Mouse (Mus musculus) G1E (cell line): Measurements from ENCODE around the gene Bcl2l1. TPM values are rescaled to one million over a fixed set of nuclear protein-coding genes. Genes with fewer than 3 reads are reported as not detected.
A peak's percentile ranks its signal among the peaks of the same experiment; 100 is the strongest.

Experiments used
- ATAC-seq: 2 replicates; pipeline ENCODE4 v1.8.0; 2016; ENCODE audit warnings: mild to moderate bottlenecking; ENCODE audit not compliant: insufficient number of reproducible peaks, poor library complexity, low FRiP score, severe bottlenecking; ENCODE audit errors: extremely low read depth
- DNase-seq: peaks from one replicate; pipeline ENCODE4 v3.0.0; 2012; ENCODE audit warnings: low spot score
- H3K27me3 ChIP-seq: 2 replicates; pipeline ENCODE4 v1.6.1; 2012; ENCODE audit warnings: mild to moderate bottlenecking, low read length, inconsistent platforms; ENCODE audit not compliant: insufficient read depth
- H3K36me3 ChIP-seq: replicated peaks from 2 replicates; pipeline ENCODE3; 2012; ENCODE audit warnings: mild to moderate bottlenecking, inconsistent platforms
- H3K4me1 ChIP-seq: 2 replicates; pipeline ENCODE4 v1.6.1; 2012; ENCODE audit warnings: low read depth, low read length, inconsistent platforms, mixed read lengths; ENCODE audit not compliant: insufficient read depth
- H3K4me3 ChIP-seq: 2 replicates; pipeline ENCODE4 v1.5.1; 2012; ENCODE audit warnings: low read depth, mild to moderate bottlenecking, inconsistent platforms, low read length, moderate library complexity, mixed read lengths
- H3K9me3 ChIP-seq: replicated peaks from 2 replicates; pipeline ENCODE4 v1.6.1; 2012; ENCODE audit warnings: inconsistent platforms
- CTCF ChIP-seq: IDR thresholded peaks from 2 replicates; pipeline ENCODE4 v1.5.1; 2012; ENCODE audit warnings: low read depth, low read length, inconsistent platforms, mixed read lengths
- GATA1 ChIP-seq: IDR thresholded peaks from 2 replicates; pipeline ENCODE4 v1.6.1; 2012; ENCODE audit warnings: borderline replicate concordance, low read length, inconsistent platforms, mixed read lengths
- GATA2 ChIP-seq: IDR thresholded peaks from 2 replicates; pipeline ENCODE4 v1.6.1; 2012; ENCODE audit warnings: low read depth, low read length, inconsistent platforms, borderline replicate concordance
- POLR2AphosphoS5 ChIP-seq: IDR thresholded peaks from 2 replicates; pipeline ENCODE4 v1.6.1; 2012; ENCODE audit warnings: low read depth, low read length, inconsistent platforms; ENCODE audit not compliant: insufficient replicate concordance
- TAL1 ChIP-seq: conservative IDR thresholded peaks from 2 replicates; pipeline ENCODE4 v1.6.1; 2012; ENCODE audit warnings: low read depth, low read length, inconsistent platforms, mixed read lengths
- polyA plus RNA-seq: library from polyadenylated mRNA; stranded (reverse); fragments of >175 nt; gene quantifications from 2 replicates; pipeline ENCODE4 v1.2.3, GENCODE M21; 2012
- total RNA-seq, 2 experiments: library from RNA; stranded (forward) in 1 of 2; stranded (reverse) in 1 of 2; fragments of 200-1000 nt in 1 of 2; fragments of >200 nt in 1 of 2; fragmentation: Nextera tagmentation in 1 of 2; gene quantifications; 2 replicates each; pipeline ENCODE4 v1.2.3; 2014 to 2017

The Bcl2l1 gene
- total and polyA plus RNA-seq, 3 experiments, result 31.6 to 82.7 (median 79.6) TPM

DNA sequence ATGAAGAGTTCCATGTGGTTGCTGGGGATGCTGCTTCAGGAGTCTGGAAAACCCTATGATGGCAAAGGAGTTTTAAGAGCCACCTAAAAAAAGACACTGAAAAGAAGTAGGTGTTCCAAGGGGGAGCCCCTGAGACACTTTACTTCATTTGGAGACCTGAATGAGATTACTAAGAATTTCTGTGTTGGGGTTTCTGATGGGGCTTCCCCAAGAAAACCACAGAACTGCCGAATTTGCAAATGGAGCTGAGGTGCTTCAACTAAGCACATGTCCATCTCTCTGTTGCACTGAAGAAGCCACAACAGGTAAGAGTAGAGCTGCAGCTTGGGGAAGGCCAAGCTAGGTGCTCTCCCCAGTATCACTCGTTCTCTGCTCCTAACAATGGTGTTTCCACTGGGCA lies 5.8 kb downstream of the Bcl2l1 start:
- Histone ChIP-seq H3K36me3 (peaks cover 66% of the 10 kb centered on the region), H3K4me1 (peaks cover 87% of the 10 kb centered on the region), H3K4me3 (no peak overlapping the region), H3K27me3 (no peaks in the 10 kb centered on the region), H3K9me3 (no peaks in the 10 kb centered on the region)
- DNase-seq, result no peak
- ATAC-seq, result no peak
- TF ChIP-seq POLR2AphosphoS5 (no peak), TAL1 (no peak), GATA1 (no peak), CTCF (no peak), GATA2 (no peak)

DNA sequence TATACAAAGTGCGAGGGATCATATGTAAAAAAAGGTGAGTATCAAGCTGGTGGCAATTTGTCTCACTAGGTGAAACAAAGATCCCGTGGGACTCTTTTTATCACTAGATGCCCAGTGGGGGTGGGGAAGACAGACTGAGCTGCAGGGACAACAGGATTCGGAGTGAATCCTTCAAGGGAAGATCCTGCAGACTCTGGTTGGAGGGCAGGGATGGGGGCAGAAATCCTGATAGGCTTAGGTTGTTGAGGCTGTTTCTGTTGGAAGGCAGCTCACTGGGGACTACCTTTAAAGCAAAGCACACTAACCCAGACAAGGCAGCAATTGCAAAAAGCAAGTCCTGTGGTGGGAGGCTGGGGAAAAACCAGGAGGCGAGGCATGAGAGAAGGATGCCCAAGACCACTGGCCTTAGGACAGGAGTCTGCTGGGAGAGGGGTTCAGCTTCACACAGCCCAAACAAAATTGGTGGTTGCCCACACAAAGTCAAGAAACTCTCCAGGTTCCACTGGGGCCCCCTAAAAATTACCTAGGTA lies 6.3 kb downstream of the Bcl2l1 start:
- DNase-seq, result no peak
- TF ChIP-seq GATA1, result no peak
- no peak for TF ChIP-seq CTCF
- no peak for TF ChIP-seq TAL1
- TF ChIP-seq GATA2, result no peak
- no peak for TF ChIP-seq POLR2AphosphoS5
- Histone ChIP-seq H3K4me1 (peaks cover 92% of the 10 kb centered on the region), H3K4me3 (no peak overlapping the region; the same call in 1 of the 2 replicates), H3K36me3 (peaks cover 70% of the 10 kb centered on the region), H3K9me3 (no peaks in the 10 kb centered on the region), H3K27me3 (no peaks in the 10 kb centered on the region)
- no peak for ATAC-seq

DNA sequence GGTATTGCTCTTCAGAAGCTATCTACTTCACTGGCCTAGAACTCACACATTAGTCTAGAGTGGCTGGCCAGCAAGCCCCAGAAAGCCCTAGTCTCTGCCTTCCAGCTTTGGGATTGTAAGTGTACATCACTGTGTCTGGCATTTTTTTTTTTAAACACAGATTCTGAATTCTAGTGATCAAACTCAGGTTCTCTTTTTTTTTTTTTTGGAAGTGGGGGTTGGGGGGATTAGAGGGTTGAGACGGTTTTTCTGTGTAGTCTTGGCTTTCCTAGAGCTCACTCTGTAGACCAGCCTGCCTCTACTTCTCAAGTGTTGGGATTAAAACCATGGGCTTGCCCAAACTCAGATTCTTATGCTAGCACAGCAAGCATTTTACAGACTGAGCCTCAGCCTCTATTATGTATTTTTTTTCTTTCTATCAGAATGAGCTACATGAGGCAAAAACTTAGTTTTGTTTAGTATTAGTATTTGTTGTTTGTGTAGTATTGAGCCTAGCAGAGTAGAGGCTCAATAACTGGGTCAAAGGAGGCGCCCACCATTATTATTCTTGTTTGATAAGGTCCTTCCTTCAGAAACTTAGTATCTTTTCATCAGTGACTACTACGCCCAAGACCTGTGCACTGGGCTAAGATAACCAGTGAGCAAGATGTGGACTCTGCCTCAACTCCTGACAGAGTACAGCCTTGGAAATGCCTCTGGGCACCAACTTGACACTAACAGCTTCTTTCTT lies 6.9 kb downstream of the Bcl2l1 start:
- peaks cover 92% of the 10 kb centered on the region for H3K4me1 ChIP-seq
- DNase-seq (no peak), ATAC-seq (peak; percentile 29; the same call in 1 of the 2 replicates)
- H3K9me3 ChIP-seq, result no peaks in the 10 kb centered on the region
- peaks cover 75% of the 10 kb centered on the region for H3K36me3 ChIP-seq
- H3K27me3 ChIP-seq, result no peaks in the 10 kb centered on the region
- no peak for TF ChIP-seq GATA1
- TF ChIP-seq POLR2AphosphoS5, result no peak
- TF ChIP-seq TAL1, result no peak
- TF ChIP-seq GATA2, result no peak
- TF ChIP-seq CTCF, result no peak
- no peak overlapping the region; the same call in 1 of the 2 replicates for H3K4me3 ChIP-seq

GRCm38 (mm10) chr2:152823770-152824169 lies 7.8 kb downstream of the Bcl2l1 start:
- no peak for DNase-seq
- ATAC-seq, result no peak
- TF ChIP-seq GATA1 (no peak), GATA2 (no peak), TAL1 (no peak), POLR2AphosphoS5 (no peak), CTCF (no peak)
- H3K36me3 ChIP-seq, result peaks cover 76% of the 10 kb centered on the region
- peaks cover 3% of the 10 kb centered on the region; the same call in 1 of the 2 replicates for H3K9me3 ChIP-seq
- H3K4me1 ChIP-seq, result peaks cover 92% of the 10 kb centered on the region
- H3K27me3 ChIP-seq, result no peaks in the 10 kb centered on the region
- H3K4me3 ChIP-seq, result no peak overlapping the region

- H3K9me3 ChIP-seq, result peaks cover 3% of the 10 kb centered on the region; the same call in 1 of the 2 replicates
- H3K4me3 ChIP-seq, result no peak overlapping the region
- H3K36me3 ChIP-seq, result peaks cover 59% of the 10 kb centered on the region
- H3K27me3 ChIP-seq, result no peaks in the 10 kb centered on the region
- TF ChIP-seq POLR2AphosphoS5 (no peak), TAL1 (no peak), GATA1 (no peak), CTCF (no peak), GATA2 (no peak)
- ATAC-seq (no peak), DNase-seq (no peak)
- peaks cover 92% of the 10 kb centered on the region for H3K4me1 ChIP-seq
Observed at GRCm38 (mm10) chr2:152821566-152821965, 10.0 kb downstream of the Bcl2l1 start.

DNA sequence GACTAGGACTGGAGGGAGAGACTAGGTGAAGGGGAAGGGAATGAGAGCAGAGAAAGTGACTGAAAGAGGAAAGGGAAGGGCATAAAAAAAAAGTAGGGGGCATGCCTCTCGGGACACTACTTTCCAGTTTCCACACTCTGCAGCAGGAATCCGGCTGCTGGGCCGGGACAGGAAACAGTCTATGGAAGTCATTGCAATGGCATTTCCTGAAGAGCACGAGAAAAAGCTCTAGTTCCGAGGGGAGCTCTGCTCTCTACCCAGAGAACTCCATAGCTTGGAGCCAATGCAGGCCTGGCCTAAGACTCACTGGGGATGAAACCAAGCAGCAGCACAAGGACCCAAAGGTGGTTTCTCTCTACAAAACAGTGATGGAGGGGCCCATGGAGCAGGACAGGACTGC lies 10.5 kb downstream of the Bcl2l1 start:
- ATAC-seq, result no peak
- Histone ChIP-seq H3K36me3 (peaks cover 58% of the 10 kb centered on the region), H3K9me3 (peaks cover 3% of the 10 kb centered on the region; the same call in 1 of the 2 replicates), H3K27me3 (no peaks in the 10 kb centered on the region), H3K4me1 (peaks cover 92% of the 10 kb centered on the region), H3K4me3 (no peak overlapping the region)
- TF ChIP-seq TAL1 (no peak), CTCF (no peak), GATA2 (no peak), POLR2AphosphoS5 (no peak), GATA1 (no peak)
- DNase-seq, result no peak
